Mouse (Mus musculus) MEL (cell line): Measurements from ENCODE around the gene Oxsm. TPM values are rescaled to one million over a fixed set of nuclear protein-coding genes. Genes with fewer than 3 reads are reported as not detected.

Experiments
- DNase-seq: peaks from one replicate; pipeline ENCODE4 v3.0.0; 2011; ENCODE audit warnings: low read depth, low spot score
- H3K27ac ChIP-seq: 2 replicates; pipeline ENCODE4 v1.5.1; 2012; ENCODE audit warnings: low read depth, mild to moderate bottlenecking, control low read depth, low read length, moderate library complexity; ENCODE audit not compliant: control insufficient read depth
- H3K27me3 ChIP-seq, 2 experiments: fragments of 150-350 bp in 1 of 2; sonication (generic) in 1 of 2; 2 replicates each; pipeline ENCODE4 v1.6.1; 2012; ENCODE audit warnings: low read length in 2 of 2, mild to moderate bottlenecking in 2 of 2, improper control_type of control experiment in 1 of 2, moderate library complexity in 1 of 2; ENCODE audit not compliant: insufficient read depth in 2 of 2, control insufficient read depth in 1 of 2
- H3K36me3 ChIP-seq, 2 experiments: 2 replicates each; pipeline ENCODE4 v1.6.1; 2012 to 2014; ENCODE audit warnings: low read length in 2 of 2, improper control_type of control experiment in 1 of 2, inconsistent platforms in 1 of 2, mild to moderate bottlenecking in 1 of 2; ENCODE audit not compliant: insufficient read depth in 2 of 2, control insufficient read depth in 1 of 2
- H3K4me1 ChIP-seq, 2 experiments: fragments of 150-350 bp in 1 of 2; sonication (generic) in 1 of 2; 2 replicates each; pipeline ENCODE4 v1.6.1; 2012; ENCODE audit warnings: low read length in 2 of 2, improper control_type of control experiment in 1 of 2, mild to moderate bottlenecking in 1 of 2; ENCODE audit not compliant: insufficient read depth in 2 of 2, control insufficient read depth in 1 of 2
- H3K4me3 ChIP-seq, 2 experiments: fragments of 150-350 bp in 1 of 2; sonication (generic) in 1 of 2; 2 replicates each; pipeline ENCODE4 v1.5.1; 2012; ENCODE audit warnings: low read depth in 2 of 2, low read length in 2 of 2, mild to moderate bottlenecking in 2 of 2, moderate library complexity in 2 of 2, control low read depth in 1 of 2, improper control_type of control experiment in 1 of 2; ENCODE audit not compliant: control insufficient read depth in 1 of 2, insufficient read depth in 1 of 2
- H3K79me2 ChIP-seq: 2 replicates; pipeline ENCODE4 v1.6.1; 2012; ENCODE audit warnings: mild to moderate bottlenecking, low read length, moderate library complexity; ENCODE audit not compliant: control insufficient read depth, poor library complexity, insufficient read depth
- H3K9ac ChIP-seq: 2 replicates; pipeline ENCODE4 v1.6.1; 2012; ENCODE audit warnings: low read depth, mild to moderate bottlenecking, control low read depth, low read length, moderate library complexity; ENCODE audit not compliant: control insufficient read depth, poor library complexity, severe bottlenecking
- H3K9me3 ChIP-seq: fragments of 150-350 bp; sonication (generic); replicated peaks from 2 replicates; pipeline ENCODE4 v1.6.1; 2012; ENCODE audit warnings: mild to moderate bottlenecking, low read length, improper control_type of control experiment, moderate library complexity; ENCODE audit not compliant: insufficient read depth
- CHD2 ChIP-seq: IDR thresholded peaks from 2 replicates; pipeline ENCODE4 v1.6.1; 2011; ENCODE audit warnings: low read length, improper control_type of control experiment
- CTCF ChIP-seq, 3 experiments: IDR thresholded peaks in 2 of 3; conservative IDR thresholded peaks in 1 of 3; 2 replicates each; pipeline ENCODE4 v1.5.1; 2011 to 2012; ENCODE audit warnings: low read length in 3 of 3, low read depth in 2 of 3, mild to moderate bottlenecking in 2 of 3, improper control_type of control experiment in 1 of 3, inconsistent platforms in 1 of 3, mixed read lengths in 1 of 3, moderate library complexity in 1 of 3; ENCODE audit not compliant: control insufficient read depth in 1 of 3, insufficient read depth in 1 of 3, poor library complexity in 1 of 3, severe bottlenecking in 1 of 3
- EP300 ChIP-seq, 2 experiments: IDR thresholded peaks; 2 replicates each; pipeline ENCODE4 v1.6.1; 2011; ENCODE audit warnings: improper control_type of control experiment in 2 of 2, low read length in 2 of 2, low read depth in 1 of 2, mild to moderate bottlenecking in 1 of 2
- JUND ChIP-seq: IDR thresholded peaks from 2 replicates; pipeline ENCODE4 v1.6.1; 2011; ENCODE audit warnings: low read depth, mild to moderate bottlenecking, improper control_type of control experiment, low read length
- MAFK ChIP-seq: IDR thresholded peaks from 2 replicates; pipeline ENCODE4 v1.6.1; 2011; ENCODE audit warnings: low read depth, mild to moderate bottlenecking, low read length, improper control_type of control experiment, borderline replicate concordance
- MAX ChIP-seq: IDR thresholded peaks from 2 replicates; pipeline ENCODE4 v1.6.1; 2011; ENCODE audit warnings: low read length, improper control_type of control experiment
- MAZ ChIP-seq: IDR thresholded peaks from 2 replicates; pipeline ENCODE4 v1.6.1; 2012; ENCODE audit warnings: low read depth, mild to moderate bottlenecking, inconsistent platforms, low read length, improper control_type of control experiment
- RAD21 ChIP-seq: IDR thresholded peaks from 2 replicates; pipeline ENCODE4 v1.6.1; 2011; ENCODE audit warnings: mild to moderate bottlenecking, low read depth, low read length, improper control_type of control experiment
- SMC3 ChIP-seq: IDR thresholded peaks from 2 replicates; pipeline ENCODE4 v1.6.1; 2011; ENCODE audit warnings: low read depth, low read length, improper control_type of control experiment
- TAL1 ChIP-seq: IDR thresholded peaks from 2 replicates; pipeline ENCODE4 v1.6.1; 2012; ENCODE audit warnings: mild to moderate bottlenecking, inconsistent platforms, low read length, moderate library complexity, mixed read lengths
- TBP ChIP-seq: IDR thresholded peaks from 2 replicates; pipeline ENCODE4 v1.8.0; 2011; ENCODE audit warnings: low read depth, low read length, improper control_type of control experiment
- polyA plus RNA-seq, 2 experiments: library from polyadenylated mRNA; stranded (reverse) in 1 of 2; unstranded in 1 of 2; fragments of >175 nt in 1 of 2; fragments of >200 nt in 1 of 2; gene quantifications; 2 replicates each; pipeline versions ENCODE4 v1.2.1 to v1.2.4; 2012; ENCODE audit warnings: low replicate concordance in 2 of 2, low read depth in 1 of 2; ENCODE audit not compliant: insufficient read length in 2 of 2, insufficient read depth in 1 of 2, missing spikeins in 1 of 2
- total RNA-seq: library from RNA; depleted of rRNA; stranded (reverse); fragments of 300-350 nt; gene quantifications from 2 replicates; pipeline ENCODE4 v1.2.3, GENCODE M21; 2012

The Oxsm gene
- total and polyA plus RNA-seq, 3 experiments = 5.4 to 8.9 TPM; not detected in 1

GRCm38 (mm10) chr14:16200969-16201638 lies 48.5 kb downstream of the Oxsm start:
- H3K4me3 ChIP-seq = no peak overlapping the region
- H3K36me3 ChIP-seq = no peaks in the 10 kb centered on the region
- no peak overlapping the region for H3K27ac ChIP-seq
- H3K9me3 ChIP-seq = no peaks in the 10 kb centered on the region
- no peaks in the 10 kb centered on the region for H3K27me3 ChIP-seq
- TF ChIP-seq MAX = no peak
- no peak for TF ChIP-seq EP300 (IDR thresholded peaks at IDR 0.05; ENCODE audit: low read depth in 1 of 2, low read length in 2 of 2)
- no peak for TF ChIP-seq TAL1
- no peak for TF ChIP-seq MAZ
- TF ChIP-seq CHD2 = no peak
- DNase-seq = no peak
- no peak overlapping the region for H3K9ac ChIP-seq
- no peaks in the 10 kb centered on the region for H3K79me2 ChIP-seq
- H3K4me1 ChIP-seq = peaks cover 0 to 3% of the 10 kb centered on the region in 2 experiments; a peak in 1 of 4 replicates

- no peaks in the 10 kb centered on the region for H3K79me2 ChIP-seq
Measured at GRCm38 (mm10) chr14:16200220-16200912, 49.2 kb downstream of the Oxsm start.

GRCm38 (mm10) chr14:16196518-16196917 lies 53.1 kb downstream of the Oxsm start:
- H3K4me3 ChIP-seq = no peak overlapping the region
- H3K27ac ChIP-seq = no peak overlapping the region
- peak; percentile 26 for DNase-seq
- no peaks in the 10 kb centered on the region for H3K9me3 ChIP-seq
- H3K79me2 ChIP-seq = no peaks in the 10 kb centered on the region
- no peaks in the 10 kb centered on the region for H3K36me3 ChIP-seq
- H3K4me1 ChIP-seq = no peaks in the 10 kb centered on the region; a peak in 1 of 4 replicates
- H3K27me3 ChIP-seq = no peaks in the 10 kb centered on the region
- H3K9ac ChIP-seq = no peak overlapping the region
- TF ChIP-seq JUND (no peak), CTCF (IDR thresholded peaks at IDR 0.05 in 2 of 3, conservative IDR thresholded peaks at IDR 0.05 in 1 of 3; ENCODE audit: control insufficient read depth in 1 of 3, insufficient read depth in 1 of 3, low read depth in 2 of 3, low read length in 3 of 3, poor library complexity in 1 of 3, severe bottlenecking in 1 of 3) (peak in 1 of 3 experiments; percentile 25; a peak in 2 of 6 replicates), SMC3 (peak; percentile 31; the same call in 1 of the 2 replicates), RAD21 (peak; percentile 50), TBP (no peak)
- TF ChIP-seq, all 39 proteins: peak for 3

More at GRCm38 (mm10) chr14:16200220-16200912, 49.2 kb downstream of the Oxsm start:
- H3K4me3 ChIP-seq = no peak overlapping the region
- peaks cover 0 to 3% of the 10 kb centered on the region in 2 experiments; a peak in 1 of 4 replicates for H3K4me1 ChIP-seq
- DNase-seq = no peak
- no peak overlapping the region for H3K27ac ChIP-seq
- H3K9ac ChIP-seq = no peak overlapping the region
- no peaks in the 10 kb centered on the region for H3K36me3 ChIP-seq
- H3K27me3 ChIP-seq = no peaks in the 10 kb centered on the region
- no peaks in the 10 kb centered on the region for H3K9me3 ChIP-seq
- no peak for TF ChIP-seq TBP
- TF ChIP-seq MAFK = no peak
- TF ChIP-seq, all 39 proteins: peak for 0
